21 mouse cellular contexts compared by ENCODE assay signal in genomic region chr5:101208150-101208549, GRCm38 (mm10).
DNase-seq lines count a peak whose midpoint lies in the region; ATAC-seq lines count a peak whose summit lies in the region.
"Had no signal": no experiment of that assay in that cellular context is flagged by ENCODE, and none has a peak within 500 bp of the region (broad histone marks: within the 10 kb centered on the region; RNA-seq: fewer than 3 reads in every experiment).

No protein-coding gene starts in this region.

- no peaks in the 10 kb centered on the region for H3K36me3 ChIP-seq in heart, embryonic 11.5 days (ENCODE audit: control insufficient read depth, insufficient read depth, low read length)
- no peaks in the 10 kb centered on the region for H3K36me3 ChIP-seq in midbrain, embryonic 14.5 days (ENCODE audit: control insufficient read depth, insufficient read depth, low read length)
- H3K36me3 ChIP-seq: embryonic facial prominence, embryonic 13.5 days; hindbrain, embryonic 13.5 days had no signal

- no peak for ATAC-seq in heart, embryonic 11.5 days (replicated peaks; ENCODE audit: insufficient number of reproducible peaks, low FRiP score, low TSS enrichment)
- ATAC-seq in megakaryocyte progenitor cell, adult 5-6 weeks (replicated peaks; ENCODE audit: poor library complexity), result peak; percentile 60
- ATAC-seq in midbrain, embryonic 14.5 days (ENCODE audit: low FRiP score, low TSS enrichment), result no peak
- ATAC-seq in megakaryocyte, adult 5-6 weeks (ENCODE audit: poor library complexity, severe bottlenecking), result no peak
- ATAC-seq: forebrain, embryonic 13.5 days; forebrain, postnatal 0 days; hindbrain, postnatal 0 days had no signal

- no peak overlapping the region for H3K4me3 ChIP-seq in heart, embryonic 11.5 days (ENCODE audit: low read depth, low read length)
- H3K4me3 ChIP-seq in midbrain, embryonic 14.5 days (replicated peaks; ENCODE audit: low read depth, low read length), result no peak overlapping the region
- H3K4me3 ChIP-seq: embryonic facial prominence, embryonic 13.5 days; forebrain, embryonic 13.5 days; gastrocnemius, adult 2 months; hindbrain, embryonic 13.5 days had no signal

- no peaks in the 10 kb centered on the region for H3K9me3 ChIP-seq in heart, embryonic 11.5 days (replicated peaks; ENCODE audit: control insufficient read depth, low read length)
- no peaks in the 10 kb centered on the region for H3K9me3 ChIP-seq in midbrain, embryonic 14.5 days (ENCODE audit: control insufficient read depth, low read length)
- H3K9me3 ChIP-seq: embryonic facial prominence, embryonic 13.5 days; forebrain, embryonic 13.5 days had no signal

- DNase-seq in heart, adult 11 months, result peak; percentile 59
- DNase-seq in spleen, postnatal 36 days (ENCODE audit: low spot score in 2 of 2), result peak; percentile 64 to 70
- DNase-seq in spleen, postnatal 14 days (ENCODE audit: low spot score in 2 of 2), result no peak
- no peak for DNase-seq in left cerebral cortex, adult 18-20 months (ENCODE audit: low spot score in 2 of 2)
- no peak for DNase-seq in midbrain, embryonic 14.5 days
- DNase-seq: adrenal gland, postnatal 10 days; cerebellum, adult 11-12 months; cerebellum, adult 9-10 months; cerebellum, postnatal 25 days; forebrain, postnatal 0 days; gastrocnemius, adult 2 months; gastrocnemius, postnatal 25 days; heart, postnatal 10 days; heart, postnatal 4 days had no signal

- H3K27me3 ChIP-seq in heart, embryonic 11.5 days (ENCODE audit: control insufficient read depth, insufficient read depth, low read length), result no peaks in the 10 kb centered on the region
- no peaks in the 10 kb centered on the region for H3K27me3 ChIP-seq in midbrain, embryonic 14.5 days (ENCODE audit: control insufficient read depth, insufficient read depth, low read length)
- H3K27me3 ChIP-seq: embryonic facial prominence, embryonic 13.5 days; forebrain, embryonic 13.5 days had no signal

- no peak overlapping the region for H3K4me2 ChIP-seq in heart, embryonic 11.5 days
- no peak overlapping the region for H3K4me2 ChIP-seq in midbrain, embryonic 14.5 days (ENCODE audit: low read length)
- H3K4me2 ChIP-seq: embryonic facial prominence, embryonic 13.5 days; forebrain, embryonic 13.5 days; hindbrain, embryonic 13.5 days had no signal

- no peaks in the 10 kb centered on the region for H3K4me1 ChIP-seq in heart, embryonic 11.5 days (ENCODE audit: control insufficient read depth, insufficient read depth, low read length)
- H3K4me1 ChIP-seq in midbrain, embryonic 14.5 days (ENCODE audit: control insufficient read depth, insufficient read depth, low read length), result no peaks in the 10 kb centered on the region
- H3K4me1 ChIP-seq: embryonic facial prominence, embryonic 13.5 days; forebrain, embryonic 13.5 days; hindbrain, embryonic 13.5 days had no signal

- WGBS in heart, embryonic 11.5 days (ENCODE audit: insufficient replicate concordance), result 78% methylated on average over 5 of the region's 5 CpGs
- WGBS in midbrain, embryonic 14.5 days, result 85% methylated on average over 5 of the region's 5 CpGs

- no peak overlapping the region for H3K9ac ChIP-seq in heart, embryonic 11.5 days (ENCODE audit: low read depth, low read length)
- H3K9ac ChIP-seq in midbrain, embryonic 14.5 days (replicated peaks; ENCODE audit: low read length), result no peak overlapping the region
- H3K9ac ChIP-seq: embryonic facial prominence, embryonic 13.5 days; forebrain, embryonic 13.5 days; forebrain, postnatal 0 days; hindbrain, embryonic 13.5 days had no signal

- H3K27ac ChIP-seq in heart, embryonic 11.5 days (ENCODE audit: low read depth, low read length), result no peak overlapping the region
- H3K27ac ChIP-seq in midbrain, embryonic 14.5 days (replicated peaks; ENCODE audit: low read depth, low read length), result no peak overlapping the region
- H3K27ac ChIP-seq: embryonic facial prominence, embryonic 13.5 days; forebrain, embryonic 13.5 days; gastrocnemius, adult 2 months; hindbrain, embryonic 13.5 days; hindbrain, postnatal 0 days had no signal

Comparison
In these comparisons a context has a peak if more than half of its experiments do, and no peak if none do; other contexts are left out.
1. DNase-seq: peak in heart, adult 11 months (single experiment) and spleen, postnatal 36 days (2 of 2); none in spleen, postnatal 14 days (0 of 2), left cerebral cortex, adult 18-20 months (0 of 2) and midbrain, embryonic 14.5 days (single experiment).